Mouse (Mus musculus) MEL (cell line): ENCODE measurements around the gene Egflam. TPM values are rescaled to one million over a fixed set of nuclear protein-coding genes. Genes with fewer than 3 reads are reported as not detected.

ENCODE experiments used
- DNase-seq: peaks from one replicate; pipeline ENCODE4 v3.0.0; 2011; ENCODE audit warnings: low read depth, low spot score
- H3K27ac ChIP-seq: 2 replicates; pipeline ENCODE4 v1.5.1; 2012; ENCODE audit warnings: low read depth, mild to moderate bottlenecking, control low read depth, low read length, moderate library complexity; ENCODE audit not compliant: control insufficient read depth
- H3K27me3 ChIP-seq, 2 experiments: fragments of 150-350 bp in 1 of 2; sonication (generic) in 1 of 2; 2 replicates each; pipeline ENCODE4 v1.6.1; 2012; ENCODE audit warnings: low read length in 2 of 2, mild to moderate bottlenecking in 2 of 2, improper control_type of control experiment in 1 of 2, moderate library complexity in 1 of 2; ENCODE audit not compliant: insufficient read depth in 2 of 2, control insufficient read depth in 1 of 2
- H3K36me3 ChIP-seq, 2 experiments: 2 replicates each; pipeline ENCODE4 v1.6.1; 2012 to 2014; ENCODE audit warnings: low read length in 2 of 2, improper control_type of control experiment in 1 of 2, inconsistent platforms in 1 of 2, mild to moderate bottlenecking in 1 of 2; ENCODE audit not compliant: insufficient read depth in 2 of 2, control insufficient read depth in 1 of 2
- H3K4me1 ChIP-seq, 2 experiments: fragments of 150-350 bp in 1 of 2; sonication (generic) in 1 of 2; 2 replicates each; pipeline ENCODE4 v1.6.1; 2012; ENCODE audit warnings: low read length in 2 of 2, improper control_type of control experiment in 1 of 2, mild to moderate bottlenecking in 1 of 2; ENCODE audit not compliant: insufficient read depth in 2 of 2, control insufficient read depth in 1 of 2
- H3K4me3 ChIP-seq, 2 experiments: fragments of 150-350 bp in 1 of 2; sonication (generic) in 1 of 2; 2 replicates each; pipeline ENCODE4 v1.5.1; 2012; ENCODE audit warnings: low read depth in 2 of 2, low read length in 2 of 2, mild to moderate bottlenecking in 2 of 2, moderate library complexity in 2 of 2, control low read depth in 1 of 2, improper control_type of control experiment in 1 of 2; ENCODE audit not compliant: control insufficient read depth in 1 of 2, insufficient read depth in 1 of 2
- H3K79me2 ChIP-seq: 2 replicates; pipeline ENCODE4 v1.6.1; 2012; ENCODE audit warnings: mild to moderate bottlenecking, low read length, moderate library complexity; ENCODE audit not compliant: control insufficient read depth, poor library complexity, insufficient read depth
- H3K9ac ChIP-seq: 2 replicates; pipeline ENCODE4 v1.6.1; 2012; ENCODE audit warnings: low read depth, mild to moderate bottlenecking, control low read depth, low read length, moderate library complexity; ENCODE audit not compliant: control insufficient read depth, poor library complexity, severe bottlenecking
- H3K9me3 ChIP-seq: fragments of 150-350 bp; sonication (generic); replicated peaks from 2 replicates; pipeline ENCODE4 v1.6.1; 2012; ENCODE audit warnings: mild to moderate bottlenecking, low read length, improper control_type of control experiment, moderate library complexity; ENCODE audit not compliant: insufficient read depth
- CHD1 ChIP-seq: IDR thresholded peaks from 2 replicates; pipeline ENCODE4 v1.6.1; 2012; ENCODE audit warnings: low read depth, mild to moderate bottlenecking, inconsistent platforms, low read length, improper control_type of control experiment
- CHD2 ChIP-seq: IDR thresholded peaks from 2 replicates; pipeline ENCODE4 v1.6.1; 2011; ENCODE audit warnings: low read length, improper control_type of control experiment
- E2F4 ChIP-seq: IDR thresholded peaks from 2 replicates; pipeline ENCODE4 v1.6.1; 2011; ENCODE audit warnings: low read depth, low read length, improper control_type of control experiment, borderline replicate concordance
- ELF1 ChIP-seq: IDR thresholded peaks from 2 replicates; pipeline ENCODE4 v1.6.1; 2014; ENCODE audit warnings: low read depth, mild to moderate bottlenecking, inconsistent platforms, low read length, improper control_type of control experiment, moderate library complexity
- EP300 ChIP-seq, 2 experiments: IDR thresholded peaks; 2 replicates each; pipeline ENCODE4 v1.6.1; 2011; ENCODE audit warnings: improper control_type of control experiment in 2 of 2, low read length in 2 of 2, low read depth in 1 of 2, mild to moderate bottlenecking in 1 of 2
- GABPA ChIP-seq: IDR thresholded peaks from 2 replicates; pipeline ENCODE4 v1.6.1; 2012; ENCODE audit warnings: low read depth, mild to moderate bottlenecking, inconsistent platforms, low read length, improper control_type of control experiment, moderate library complexity
- GATA1 ChIP-seq: IDR thresholded peaks from 2 replicates; pipeline ENCODE4 v1.6.1; 2011; ENCODE audit warnings: low read depth, low read length, improper control_type of control experiment
- JUND ChIP-seq: IDR thresholded peaks from 2 replicates; pipeline ENCODE4 v1.6.1; 2011; ENCODE audit warnings: low read depth, mild to moderate bottlenecking, improper control_type of control experiment, low read length
- MAFK ChIP-seq: IDR thresholded peaks from 2 replicates; pipeline ENCODE4 v1.6.1; 2011; ENCODE audit warnings: low read depth, mild to moderate bottlenecking, low read length, improper control_type of control experiment, borderline replicate concordance
- MAX ChIP-seq: IDR thresholded peaks from 2 replicates; pipeline ENCODE4 v1.6.1; 2011; ENCODE audit warnings: low read length, improper control_type of control experiment
- MXI1 ChIP-seq: IDR thresholded peaks from 2 replicates; pipeline ENCODE4 v1.6.1; 2011; ENCODE audit warnings: mild to moderate bottlenecking, low read depth, low read length, improper control_type of control experiment
- MYB ChIP-seq: IDR thresholded peaks from 2 replicates; pipeline ENCODE4 v1.6.1; 2011; ENCODE audit warnings: mild to moderate bottlenecking, low read depth, low read length, improper control_type of control experiment
- NELFE ChIP-seq: IDR thresholded peaks from 2 replicates; pipeline ENCODE4 v1.6.1; 2011; ENCODE audit warnings: low read depth, low read length, improper control_type of control experiment
- NRF1 ChIP-seq: IDR thresholded peaks from 2 replicates; pipeline ENCODE4 v1.6.1; 2014; ENCODE audit warnings: low read depth, mild to moderate bottlenecking, inconsistent platforms, low read length, improper control_type of control experiment, moderate library complexity; ENCODE audit not compliant: poor library complexity, insufficient read depth, severe bottlenecking
- POLR2A ChIP-seq, 2 experiments: IDR thresholded peaks; 2 replicates each; pipeline ENCODE4 v1.6.1; 2011 to 2012; ENCODE audit warnings: low read length in 2 of 2, mild to moderate bottlenecking in 2 of 2, control low read depth in 1 of 2, improper control_type of control experiment in 1 of 2, low read depth in 1 of 2, moderate library complexity in 1 of 2; ENCODE audit not compliant: control insufficient read depth in 1 of 2, insufficient read depth in 1 of 2, poor library complexity in 1 of 2
- POLR2AphosphoS2 ChIP-seq: IDR thresholded peaks from 2 replicates; pipeline ENCODE4 v1.6.1; 2011; ENCODE audit warnings: low read length, improper control_type of control experiment
- RCOR1 ChIP-seq: IDR thresholded peaks from 2 replicates; pipeline ENCODE4 v1.6.1; 2012; ENCODE audit warnings: low read depth, mild to moderate bottlenecking, inconsistent platforms, low read length, improper control_type of control experiment
- SMC3 ChIP-seq: IDR thresholded peaks from 2 replicates; pipeline ENCODE4 v1.6.1; 2011; ENCODE audit warnings: low read depth, low read length, improper control_type of control experiment
- TAL1 ChIP-seq: IDR thresholded peaks from 2 replicates; pipeline ENCODE4 v1.6.1; 2012; ENCODE audit warnings: mild to moderate bottlenecking, inconsistent platforms, low read length, moderate library complexity, mixed read lengths
- TBP ChIP-seq: IDR thresholded peaks from 2 replicates; pipeline ENCODE4 v1.8.0; 2011; ENCODE audit warnings: low read depth, low read length, improper control_type of control experiment
- TCF12 ChIP-seq: IDR thresholded peaks from 2 replicates; pipeline ENCODE4 v1.6.1; 2014; ENCODE audit warnings: low read depth, mild to moderate bottlenecking, inconsistent platforms, low read length, improper control_type of control experiment, moderate library complexity
- USF1 ChIP-seq: IDR thresholded peaks from 2 replicates; pipeline ENCODE4 v1.6.1; 2014; ENCODE audit warnings: low read depth, mild to moderate bottlenecking, inconsistent platforms, low read length, improper control_type of control experiment, moderate library complexity
- USF2 ChIP-seq, 2 experiments: IDR thresholded peaks; 2 replicates each; pipeline ENCODE4 v1.6.1; 2011 to 2012; ENCODE audit warnings: improper control_type of control experiment in 2 of 2, low read length in 2 of 2, borderline replicate concordance in 1 of 2, inconsistent platforms in 1 of 2, low read depth in 1 of 2, mild to moderate bottlenecking in 1 of 2; ENCODE audit not compliant: insufficient read depth in 1 of 2
- ZC3H11A ChIP-seq: IDR thresholded peaks from 2 replicates; pipeline ENCODE4 v1.6.1; 2012; ENCODE audit warnings: low read depth, mild to moderate bottlenecking, inconsistent platforms, low read length, improper control_type of control experiment
- polyA plus RNA-seq, 2 experiments: library from polyadenylated mRNA; stranded (reverse) in 1 of 2; unstranded in 1 of 2; fragments of >175 nt in 1 of 2; fragments of >200 nt in 1 of 2; gene quantifications; 2 replicates each; pipeline versions ENCODE4 v1.2.1 to v1.2.4; 2012; ENCODE audit warnings: low replicate concordance in 2 of 2, low read depth in 1 of 2; ENCODE audit not compliant: insufficient read length in 2 of 2, insufficient read depth in 1 of 2, missing spikeins in 1 of 2
- total RNA-seq: library from RNA; depleted of rRNA; stranded (reverse); fragments of 300-350 nt; gene quantifications from 2 replicates; pipeline ENCODE4 v1.2.3, GENCODE M21; 2012

Gene Egflam
- total and polyA plus RNA-seq, 3 experiments, result not detected

- Histone ChIP-seq H3K27ac (no peak overlapping the region), H3K4me3 (no peak overlapping the region), H3K4me1 (no peaks in the 10 kb centered on the region), H3K27me3 (no peaks in the 10 kb centered on the region), H3K9ac (no peak overlapping the region), H3K9me3 (no peaks in the 10 kb centered on the region), H3K79me2 (no peaks in the 10 kb centered on the region), H3K36me3 (no peaks in the 10 kb centered on the region)
- DNase-seq, result no peak
- TF ChIP-seq USF2 (IDR thresholded peaks at IDR 0.05; ENCODE audit: borderline replicate concordance in 1 of 2, insufficient read depth in 1 of 2, low read depth in 1 of 2, low read length in 2 of 2) (no peak), CHD2 (no peak), ELF1 (no peak), TAL1 (no peak), E2F4 (no peak), ZC3H11A (no peak), NELFE (no peak), NRF1 (no peak), EP300 (IDR thresholded peaks at IDR 0.05; ENCODE audit: low read depth in 1 of 2, low read length in 2 of 2) (no peak), SMC3 (no peak), JUND (no peak), RCOR1 (no peak), TBP (no peak), MAX (no peak), CHD1 (no peak), TCF12 (no peak), POLR2AphosphoS2 (no peak), GATA1 (no peak), GABPA (no peak), MYB (no peak)
Observed at GRCm38 (mm10) chr15:7398609-7399540, 680 bp upstream of the Egflam start.

- Histone ChIP-seq H3K27ac (no peak overlapping the region), H3K36me3 (no peaks in the 10 kb centered on the region), H3K4me3 (no peak overlapping the region), H3K9me3 (no peaks in the 10 kb centered on the region), H3K4me1 (no peaks in the 10 kb centered on the region), H3K27me3 (0 out of 4 replicates have a peak, but pooled peaks cover 0 to 2% of the 10 kb centered on the region in 2 experiments), H3K79me2 (no peaks in the 10 kb centered on the region), H3K9ac (no peak overlapping the region)
- no peak for DNase-seq
- TF ChIP-seq MAFK (no peak), POLR2A (IDR thresholded peaks at IDR 0.05; ENCODE audit: control insufficient read depth in 1 of 2, insufficient read depth in 1 of 2, low read depth in 1 of 2, low read length in 2 of 2, poor library complexity in 1 of 2) (no peak), TBP (no peak), TAL1 (no peak), MXI1 (no peak), USF1 (no peak), MYB (no peak), EP300 (IDR thresholded peaks at IDR 0.05; ENCODE audit: low read depth in 1 of 2, low read length in 2 of 2) (no peak)
Observed at GRCm38 (mm10) chr15:7397446-7397817, 763 bp downstream of the Egflam start.
